Mouse (Mus musculus) megakaryocyte progenitor cell, adult 5-6 weeks (primary cell): ENCODE measurements around the gene Rrp36. TPM values are rescaled to one million over a fixed set of nuclear protein-coding genes. Genes with fewer than 3 reads are reported as not detected.

ENCODE experiments used
- ATAC-seq: replicated peaks from 2 replicates; pipeline ENCODE4 v1.8.0; 2016; ENCODE audit warnings: mild to moderate bottlenecking, moderate TSS enrichment, inconsistent platforms; ENCODE audit not compliant: poor library complexity
- total RNA-seq, 2 experiments: library from RNA; stranded (forward) in 1 of 2; stranded (reverse) in 1 of 2; fragments of 157-497, 149-512 nt in 1 of 2; fragments of 200-1000 nt in 1 of 2; gene quantifications; 2 replicates each; pipeline versions ENCODE4 v1.2.3 to v1.2.4; 2015 to 2017

The Rrp36 gene
- total RNA-seq (2015), result 12.4 and 13.6 TPM in 2 replicates
- total RNA-seq (2017), result 70.4 and 89.7 TPM in 2 replicates

- ATAC-seq, result peak; percentile 98
These were observed at the start of gene Rrp36 for GRCm38 (mm10) chr17:46673850-46674529. Gene Rrp36 (minus strand): TSS chr17:46674352.

GRCm38 (mm10) chr17:46721077-46721476, 46.9 kb upstream of the Rrp36 start:
- ATAC-seq, result no peak

- no peak for ATAC-seq
These were observed 40.8 kb upstream of the Rrp36 start for GRCm38 (mm10) chr17:46714756-46715481.

- ATAC-seq, result no peak
These were observed 39.7 kb upstream of the Rrp36 start for GRCm38 (mm10) chr17:46713849-46714248.

GRCm38 (mm10) chr17:46712442-46712841, 38.3 kb upstream of the Rrp36 start:
- no peak; the same call in 1 of the 2 replicates for ATAC-seq

- peak; percentile 15 for ATAC-seq
These were observed 37.6 kb upstream of the Rrp36 start for GRCm38 (mm10) chr17:46711612-46712271.

GRCm38 (mm10) chr17:46710959-46711597, 36.9 kb upstream of the Rrp36 start, which contains the start of gene Pex6:
Gene Pex6 (plus strand): TSS chr17:46711463.
- peak; percentile 97 for ATAC-seq

GRCm38 (mm10) chr17:46706375-46707089, 32.4 kb upstream of the Rrp36 start:
- ATAC-seq, result no peak

GRCm38 (mm10) chr17:46704887-46705835, 31.0 kb upstream of the Rrp36 start, which contains the start of gene Ppp2r5d:
Gene Ppp2r5d (minus strand): TSS chr17:46705111.
- ATAC-seq, result peak; percentile 97

GRCm38 (mm10) chr17:46703971-46704886, 30.1 kb upstream of the Rrp36 start:
- no peak for ATAC-seq

GRCm38 (mm10) chr17:46702506-46702905, 28.4 kb upstream of the Rrp36 start:
- ATAC-seq, result no peak

GRCm38 (mm10) chr17:46702100-46702499, 27.9 kb upstream of the Rrp36 start:
- ATAC-seq, result no peak

GRCm38 (mm10) chr17:46701489-46701888, 27.3 kb upstream of the Rrp36 start:
- ATAC-seq, result no peak

- ATAC-seq, result no peak
These were observed 25.8 kb upstream of the Rrp36 start for GRCm38 (mm10) chr17:46699912-46700311.

GRCm38 (mm10) chr17:46699245-46699644, 25.1 kb upstream of the Rrp36 start:
- ATAC-seq, result no peak

- ATAC-seq, result no peak
These were observed 24.4 kb upstream of the Rrp36 start for GRCm38 (mm10) chr17:46698515-46698914.

GRCm38 (mm10) chr17:46694517-46695063, 20.4 kb upstream of the Rrp36 start:
- ATAC-seq, result no peak

- ATAC-seq, result no peak
These were observed 17.2 kb upstream of the Rrp36 start for GRCm38 (mm10) chr17:46691390-46691789.
